7 mouse cellular contexts compared by ENCODE assay signal in genomic region chr16:32644069-32644800, GRCm38 (mm10). TPM values are rescaled to one million over a fixed set of nuclear protein-coding genes. Genes with fewer than 3 reads are reported as not detected.
DNase-seq lines count a peak whose midpoint lies in the region; ATAC-seq and TF ChIP-seq lines count a peak whose summit lies in the region.

No protein-coding gene starts in this region.

- peak overlapping the region; percentile 90 for H3K9ac ChIP-seq in kidney, embryonic 16.5 days (replicated peaks; ENCODE audit: low read length)

- peaks cover 21% of the 10 kb centered on the region for H3K36me3 ChIP-seq in G1E (replicated peaks)
- no peaks in the 10 kb centered on the region for H3K36me3 ChIP-seq in heart, embryonic 10.5 days
- no peaks in the 10 kb centered on the region for H3K36me3 ChIP-seq in kidney, embryonic 16.5 days (ENCODE audit: insufficient read depth, low read length)

- TF ChIP-seq CTCF in G1E (IDR thresholded peaks at IDR 0.05; ENCODE audit: low read depth, low read length) = no peak

- no peaks in the 10 kb centered on the region for H3K9me3 ChIP-seq in G1E (replicated peaks)
- H3K9me3 ChIP-seq in heart, embryonic 10.5 days = no peaks in the 10 kb centered on the region
- no peaks in the 10 kb centered on the region for H3K9me3 ChIP-seq in kidney, embryonic 16.5 days (ENCODE audit: low read length)

- WGBS in heart, embryonic 10.5 days = under 1% methylated on average over 73 of the region's 82 CpGs
- under 1% methylated on average over 36 of the region's 82 CpGs for WGBS in kidney, embryonic 16.5 days

- H3K4me3 ChIP-seq in G1E (ENCODE audit: low read depth, low read length) = peak overlapping the region; percentile 81
- H3K4me3 ChIP-seq in heart, embryonic 10.5 days = peak overlapping the region; percentile 96
- H3K4me3 ChIP-seq in kidney, embryonic 16.5 days (ENCODE audit: low read length) = peak overlapping the region; percentile 87

- peak overlapping the region; percentile 95 for H3K4me2 ChIP-seq in kidney, embryonic 16.5 days (replicated peaks; ENCODE audit: low read depth, low read length)

- peaks cover 2% of the 10 kb centered on the region; the same call in 1 of the 2 replicates for H3K27me3 ChIP-seq in G1E (ENCODE audit: insufficient read depth, low read length)
- 0 out of 2 replicates have a peak, but pooled peaks cover 4% of the 10 kb centered on the region for H3K27me3 ChIP-seq in heart, embryonic 10.5 days (ENCODE audit: insufficient read depth, poor library complexity, severe bottlenecking)
- H3K27me3 ChIP-seq in kidney, embryonic 16.5 days (ENCODE audit: insufficient read depth, low read length) = no peaks in the 10 kb centered on the region

- ATAC-seq in G1E (ENCODE audit: extremely low read depth, insufficient number of reproducible peaks, low FRiP score, poor library complexity, severe bottlenecking) = no peak
- ATAC-seq in kidney, embryonic 16.5 days (ENCODE audit: low FRiP score, low TSS enrichment) = peak; percentile 69

- peak overlapping the region; percentile 92 for H3K27ac ChIP-seq in heart, embryonic 10.5 days
- peak overlapping the region; percentile 72 for H3K27ac ChIP-seq in kidney, embryonic 16.5 days (ENCODE audit: low read length)

- H3K4me1 ChIP-seq in G1E (ENCODE audit: insufficient read depth, low read depth, low read length) = peaks cover 48% of the 10 kb centered on the region
- peaks cover 29% of the 10 kb centered on the region for H3K4me1 ChIP-seq in heart, embryonic 10.5 days
- peaks cover 32% of the 10 kb centered on the region for H3K4me1 ChIP-seq in kidney, embryonic 16.5 days (ENCODE audit: insufficient read depth, low read length)

- DNase-seq in CD4-positive, CD25-positive, alpha-beta regulatory T cell, adult 2 months (ENCODE audit: low read depth, low spot score) = peak; percentile 68
- DNase-seq in G1E (ENCODE audit: low spot score) = no peak
- DNase-seq in cerebellum, postnatal 25 days = peak; percentile 61 to 70
- peak; percentile 85 for DNase-seq in heart, embryonic 10.5 days (ENCODE audit: low spot score)
- DNase-seq in lung, postnatal 10 days = peak; percentile 62
- DNase-seq in right cerebral cortex, postnatal 4 days = peak; percentile 59

RNA-seq across cellular contexts. Expression of gene Tnk2, which starts 0.6 kb away (rescaled TPM):
- total RNA-seq in G1E (2014; fragmentation: Nextera tagmentation) (27.3 and 31.5 TPM in 2 replicates), G1E (2017) (11.8 and 13.4 TPM in 2 replicates)
- polyA plus RNA-seq in G1E (2012) = 197 and 236 TPM in 2 replicates
- polyA plus RNA-seq in heart, embryonic 10.5 days (2016; fragmentation: Nextera tagmentation; extraction: Ambion mirVana) = 6.5 and 9.2 TPM in 2 replicates
- polyA plus RNA-seq in kidney, embryonic 16.5 days (2015; fragmentation: Nextera tagmentation; extraction: Ambion mirVana) = 10.9 and 11.3 TPM in 2 replicates

RNA-seq across cellular contexts. Expression of gene Tfrc, which starts 35.5 kb away (rescaled TPM):
- 418 and 507 TPM in 2 replicates for total RNA-seq in G1E (2014; fragmentation: Nextera tagmentation)
- total RNA-seq in G1E (2017) = 571 and 620 TPM in 2 replicates
- 3.9 and 14.2 TPM in 2 replicates for polyA plus RNA-seq in G1E (2012)
- 72.0 and 82.0 TPM in 2 replicates for polyA plus RNA-seq in heart, embryonic 10.5 days (2016; fragmentation: Nextera tagmentation; extraction: Ambion mirVana)
- polyA plus RNA-seq in kidney, embryonic 16.5 days (2015; fragmentation: Nextera tagmentation; extraction: Ambion mirVana) = 46.5 and 48.5 TPM in 2 replicates

Comparison
In these comparisons a context has a peak if more than half of its experiments do, and no peak if none do; other contexts are left out.
1. RNA of gene Tnk2, which starts 0.6 kb away (polyA plus RNA-seq): 197 to 236 TPM in G1E; 10.9 to 11.3 TPM in kidney, embryonic 16.5 days and 6.5 to 9.2 TPM in heart, embryonic 10.5 days; every median in the first group is over 10 times any median in the second.
2. Peak in every context shown above with its lines, with median percentiles within 50 percentile points of each other: H3K4me3 ChIP-seq.